Mouse (Mus musculus) hindbrain, embryonic 13.5 days (tissue): Measurements from ENCODE around the gene Inppl1. TPM values are rescaled to one million over a fixed set of nuclear protein-coding genes. Genes with fewer than 3 reads are reported as not detected.

Source experiments
- ATAC-seq: fragments of 200-750 bp; cut with Nextera tagmentation; 2 replicates; pipeline ENCODE4 v1.8.0; 2017; ENCODE audit warnings: moderate TSS enrichment; ENCODE audit not compliant: low FRiP score
- H3K27ac ChIP-seq: fragments of 300-500 bp; sonication (generic); 2 replicates; pipeline ENCODE4 v1.5.1; 2015; ENCODE audit warnings: inconsistent platforms, mild to moderate bottlenecking, moderate library complexity
- H3K27me3 ChIP-seq: fragments of 300-500 bp; sonication (generic); 2 replicates; pipeline ENCODE4 v1.6.1; 2015; ENCODE audit warnings: mild to moderate bottlenecking, inconsistent platforms
- H3K36me3 ChIP-seq: fragments of 300-500 bp; sonication (generic); 2 replicates; pipeline ENCODE4 v1.6.1; 2015; ENCODE audit warnings: mild to moderate bottlenecking, inconsistent platforms
- H3K4me1 ChIP-seq: fragments of 300-500 bp; sonication (generic); replicated peaks from 2 replicates; pipeline ENCODE4 v1.6.1; 2015; ENCODE audit warnings: inconsistent platforms
- H3K4me2 ChIP-seq: fragments of 300-500 bp; sonication (generic); 2 replicates; pipeline ENCODE4 v1.6.1; 2015; ENCODE audit warnings: inconsistent platforms, mild to moderate bottlenecking, moderate library complexity
- H3K4me3 ChIP-seq: fragments of 300-500 bp; sonication (generic); 2 replicates; pipeline ENCODE4 v1.5.1; 2015; ENCODE audit warnings: mild to moderate bottlenecking, inconsistent platforms
- H3K9ac ChIP-seq: fragments of 300-500 bp; sonication (generic); 2 replicates; pipeline ENCODE4 v1.6.1; 2015; ENCODE audit warnings: mild to moderate bottlenecking, inconsistent platforms
- H3K9me3 ChIP-seq: fragments of 300-500 bp; sonication (generic); 2 replicates; pipeline ENCODE4 v1.6.1; 2016; ENCODE audit warnings: inconsistent platforms
- WGBS: fragments of 180-500 bp; shearing (Covaris S2); methylation state at CpG from one replicate; pipeline ENCODE4 v1.1.7; 2015; 5-methylcytosine and 5-hydroxymethylcytosine counted together
- polyA plus RNA-seq: library from polyadenylated mRNA; unstranded; fragments of >200 nt; fragmentation: Nextera tagmentation; extraction: Ambion mirVana; gene quantifications from 2 replicates; pipeline ENCODE4 v1.2.1, GENCODE M21; 2015

Gene Inppl1
- polyA plus RNA-seq, 1 experiment from 2014 or later, result 12.7 TPM

DNA sequence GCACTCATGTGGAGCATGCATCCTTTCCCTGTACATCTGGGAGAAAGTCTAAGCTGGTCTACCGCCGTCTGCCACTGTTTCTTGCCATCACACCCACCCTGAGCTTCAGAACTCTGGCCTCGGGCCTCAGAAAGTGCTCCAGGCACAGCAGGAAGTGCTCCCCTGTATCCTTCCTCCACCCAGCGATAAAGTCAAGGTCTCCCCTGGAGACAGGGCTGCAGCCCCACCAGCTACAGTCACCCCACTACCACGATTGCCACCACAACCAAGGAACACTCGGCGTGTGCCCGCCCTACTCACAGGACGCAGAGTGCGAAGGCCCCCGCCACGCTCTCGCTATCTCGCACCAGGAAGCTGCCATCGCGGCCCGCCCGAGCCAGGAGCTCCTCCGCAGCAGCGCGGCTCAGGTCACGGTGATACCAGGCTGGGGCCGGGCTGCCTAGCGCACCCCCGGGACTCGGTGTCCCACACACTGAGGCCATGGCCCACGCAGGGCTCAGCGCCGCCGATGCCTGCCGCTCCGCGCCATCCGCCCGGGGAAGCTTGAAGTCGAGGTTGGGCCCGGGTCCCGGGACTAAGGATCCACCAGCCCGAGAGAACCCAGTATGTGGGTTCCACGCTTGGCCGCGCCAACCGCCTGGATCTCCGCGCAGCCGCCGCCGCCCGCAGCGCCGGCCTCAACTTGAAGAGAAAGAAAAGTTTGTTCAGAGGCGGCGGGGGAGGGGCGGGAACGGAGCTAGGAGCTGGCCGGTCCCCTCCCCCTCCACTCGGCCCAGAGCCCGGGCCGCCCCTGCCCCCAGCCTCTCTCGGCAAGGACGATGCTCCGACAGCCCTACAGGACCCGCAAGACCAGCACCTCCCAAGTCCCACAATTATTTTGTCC, 1.5 kb downstream of the Inppl1 start:
- peak; percentile 52 for ATAC-seq
- Histone ChIP-seq H3K27me3 (peaks cover 20% of the 10 kb centered on the region; the same call in 1 of the 2 replicates), H3K4me3 (peak overlapping the region; percentile 64), H3K9ac (peak overlapping the region; percentile 85), H3K4me2 (peak overlapping the region; percentile 96), H3K27ac (peak overlapping the region; percentile 89), H3K4me1 (peaks cover 47% of the 10 kb centered on the region), H3K9me3 (no peaks in the 10 kb centered on the region), H3K36me3 (peaks cover 10% of the 10 kb centered on the region)
- 1% methylated on average over 63 of the region's 63 CpGs for WGBS

- Histone ChIP-seq H3K9ac (peak overlapping the region; percentile 85; the same call in 1 of the 2 replicates), H3K36me3 (peaks cover 20% of the 10 kb centered on the region), H3K4me3 (peak overlapping the region; percentile 64), H3K4me1 (peaks cover 47% of the 10 kb centered on the region), H3K27me3 (peaks cover 20% of the 10 kb centered on the region; the same call in 1 of the 2 replicates), H3K4me2 (peak overlapping the region; percentile 96), H3K27ac (peak overlapping the region; percentile 89; the same call in 1 of the 2 replicates), H3K9me3 (no peaks in the 10 kb centered on the region)
- WGBS, result 45% methylated on average over 5 of the region's 5 CpGs
- no peak for ATAC-seq
Measured at GRCm38 (mm10) chr7:101835457-101836109, 2.4 kb downstream of the Inppl1 start.

DNA sequence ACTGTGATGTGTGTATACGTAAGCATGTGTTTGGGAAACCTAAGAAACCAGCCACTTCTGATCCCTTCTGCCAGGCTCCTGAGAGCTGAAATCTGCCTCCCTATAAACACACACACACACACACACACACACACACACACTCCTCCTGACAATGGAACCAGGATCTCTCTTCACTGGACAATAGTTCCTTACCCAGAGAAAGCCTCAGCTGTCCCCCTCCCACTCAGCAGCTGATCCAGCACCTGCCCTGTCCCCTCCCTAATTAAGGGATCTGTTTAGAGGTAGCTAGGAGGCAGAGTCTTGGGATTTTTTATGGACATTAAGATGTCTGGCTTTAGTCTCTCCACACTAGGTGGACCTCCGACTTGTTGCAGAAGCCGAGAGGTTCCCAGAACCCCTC, 3.1 kb downstream of the Inppl1 start:
- Histone ChIP-seq H3K36me3 (peaks cover 26% of the 10 kb centered on the region), H3K4me1 (peaks cover 47% of the 10 kb centered on the region), H3K9me3 (no peaks in the 10 kb centered on the region), H3K9ac (no peak overlapping the region), H3K27ac (no peak overlapping the region), H3K27me3 (peaks cover 20% of the 10 kb centered on the region; the same call in 1 of the 2 replicates), H3K4me2 (peak overlapping the region; percentile 96; the same call in 1 of the 2 replicates), H3K4me3 (no peak overlapping the region)
- 62% methylated on average over 3 of the region's 3 CpGs for WGBS
- ATAC-seq, result no peak

GRCm38 (mm10) chr7:101833916-101834584, 4.0 kb downstream of the Inppl1 start:
- Histone ChIP-seq H3K4me3 (no peak overlapping the region), H3K4me2 (no peak overlapping the region), H3K27me3 (peaks cover 19% of the 10 kb centered on the region; the same call in 1 of the 2 replicates), H3K27ac (no peak overlapping the region), H3K4me1 (peaks cover 47% of the 10 kb centered on the region), H3K9ac (peak overlapping the region; percentile 30; the same call in 1 of the 2 replicates), H3K36me3 (peaks cover 34% of the 10 kb centered on the region), H3K9me3 (no peaks in the 10 kb centered on the region)
- WGBS, result 52% methylated on average over 3 of the region's 3 CpGs
- ATAC-seq, result no peak

DNA sequence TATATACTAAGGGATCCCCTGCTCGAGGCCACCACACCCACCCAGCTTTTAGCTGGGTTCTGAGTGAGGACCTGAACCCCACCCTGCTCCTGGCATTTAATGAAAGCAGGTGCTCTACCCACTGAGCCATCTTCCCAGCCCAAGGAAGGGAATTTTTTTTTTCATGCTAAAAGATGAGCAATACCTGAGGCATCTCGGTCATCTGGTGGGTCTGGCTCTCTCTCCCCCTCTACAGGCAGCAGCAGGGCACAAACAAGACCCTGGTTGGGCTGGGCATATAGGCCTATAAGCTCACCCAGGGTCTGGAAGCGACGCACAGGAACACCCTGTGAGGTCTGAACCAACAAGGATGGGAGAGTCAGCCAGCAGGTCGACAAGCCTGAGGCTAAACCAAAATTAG, 4.7 kb downstream of the Inppl1 start:
- Histone ChIP-seq H3K4me3 (no peak overlapping the region), H3K27ac (no peak overlapping the region), H3K27me3 (peaks cover 13% of the 10 kb centered on the region; the same call in 1 of the 2 replicates), H3K36me3 (peaks cover 41% of the 10 kb centered on the region), H3K4me2 (no peak overlapping the region), H3K9ac (no peak overlapping the region), H3K9me3 (no peaks in the 10 kb centered on the region), H3K4me1 (peaks cover 44% of the 10 kb centered on the region)
- no peak for ATAC-seq
- 70% methylated on average over 5 of the region's 5 CpGs for WGBS

- ATAC-seq, result no peak
- no peak overlapping the region for H3K4me3 ChIP-seq
- 96% methylated on average over 4 of the region's 4 CpGs for WGBS
- H3K4me1 ChIP-seq, result peaks cover 39% of the 10 kb centered on the region
- no peaks in the 10 kb centered on the region for H3K9me3 ChIP-seq
- H3K9ac ChIP-seq, result no peak overlapping the region
- H3K27me3 ChIP-seq, result peaks cover 9% of the 10 kb centered on the region; the same call in 1 of the 2 replicates
- no peak overlapping the region for H3K4me2 ChIP-seq
- peaks cover 51% of the 10 kb centered on the region for H3K36me3 ChIP-seq
- H3K27ac ChIP-seq, result no peak overlapping the region
Measured at GRCm38 (mm10) chr7:101832372-101832771, 5.7 kb downstream of the Inppl1 start.

- no peak for ATAC-seq
- H3K4me3 ChIP-seq, result no peak overlapping the region
- H3K4me2 ChIP-seq, result no peak overlapping the region
- H3K9me3 ChIP-seq, result no peaks in the 10 kb centered on the region
- WGBS, result 94% methylated on average over 8 of the region's 8 CpGs
- H3K4me1 ChIP-seq, result peaks cover 30% of the 10 kb centered on the region
- H3K27ac ChIP-seq, result no peak overlapping the region
- H3K9ac ChIP-seq, result no peak overlapping the region
- H3K36me3 ChIP-seq, result peaks cover 59% of the 10 kb centered on the region
- H3K27me3 ChIP-seq, result peaks cover under 1% of the 10 kb centered on the region; the same call in 1 of the 2 replicates
Measured at GRCm38 (mm10) chr7:101831437-101831836, 6.6 kb downstream of the Inppl1 start.

GRCm38 (mm10) chr7:101830373-101830772, 7.7 kb downstream of the Inppl1 start:
- Histone ChIP-seq H3K36me3 (peaks cover 68% of the 10 kb centered on the region), H3K4me2 (no peak overlapping the region)
- WGBS, result 94% methylated on average over 3 of the region's 3 CpGs

DNA sequence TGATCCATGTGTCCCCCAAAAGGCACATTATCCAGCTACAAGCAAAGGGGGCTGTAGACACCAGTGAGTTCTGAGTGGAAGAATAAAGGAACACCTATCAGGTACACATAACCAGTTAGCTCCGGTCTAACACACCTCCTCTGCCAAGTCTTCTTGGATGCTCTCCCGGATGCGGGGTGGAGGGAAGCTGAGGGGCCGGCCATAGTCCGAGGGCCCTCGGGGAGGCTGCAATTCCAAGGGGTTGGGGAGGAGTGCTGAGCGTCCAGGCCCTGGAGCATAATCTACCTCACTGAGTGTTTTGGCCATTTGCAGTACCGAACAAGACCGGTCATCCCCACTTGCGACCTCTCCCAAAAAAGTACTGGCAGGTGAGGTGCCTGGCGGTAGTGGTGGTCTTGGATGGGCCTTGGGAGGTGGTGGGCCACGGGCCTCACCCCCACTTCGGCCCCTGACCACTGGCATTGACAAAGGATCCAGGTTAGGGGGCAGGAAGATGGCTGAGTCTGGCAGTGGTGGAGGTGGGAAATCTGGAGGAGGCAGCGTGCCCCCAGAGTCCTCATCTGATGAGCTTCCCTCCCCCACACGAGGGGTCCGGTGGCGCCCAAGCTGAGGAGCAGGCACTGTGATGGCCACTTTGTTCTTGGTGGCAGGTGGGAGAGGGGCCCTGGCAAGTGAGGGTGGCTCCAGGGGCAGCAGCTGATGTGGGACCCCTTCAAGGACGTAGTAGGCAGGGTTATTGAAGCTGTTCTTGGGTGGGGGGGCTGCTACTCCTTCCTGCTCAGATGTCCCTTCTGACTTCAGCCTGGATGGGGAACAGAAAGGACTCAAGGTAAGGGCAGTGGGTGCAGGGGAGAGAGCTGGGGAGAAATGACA, 14.0 kb downstream of the Inppl1 start:
- no peak overlapping the region for H3K27ac ChIP-seq
- 90% methylated on average over 18 of the region's 18 CpGs for WGBS
- no peaks in the 10 kb centered on the region for H3K9me3 ChIP-seq
- ATAC-seq, result peak; percentile 15; the same call in 1 of the 2 replicates
- peaks cover 22% of the 10 kb centered on the region for H3K4me1 ChIP-seq
- H3K36me3 ChIP-seq, result peaks cover 42% of the 10 kb centered on the region
- no peak overlapping the region for H3K4me2 ChIP-seq
- no peak overlapping the region for H3K4me3 ChIP-seq
- no peak overlapping the region for H3K9ac ChIP-seq
- H3K27me3 ChIP-seq, result peaks cover 55% of the 10 kb centered on the region

More at GRCm38 (mm10) chr7:101830373-101830772, 7.7 kb downstream of the Inppl1 start:
- no peak for ATAC-seq
- Histone ChIP-seq H3K27me3 (no peaks in the 10 kb centered on the region), H3K4me3 (no peak overlapping the region), H3K9me3 (no peaks in the 10 kb centered on the region), H3K4me1 (peaks cover 20% of the 10 kb centered on the region), H3K9ac (no peak overlapping the region), H3K27ac (no peak overlapping the region)

- WGBS, result 33% methylated on average over 31 of the region's 32 CpGs
- Histone ChIP-seq H3K27ac (no peak overlapping the region), H3K36me3 (peaks cover 33% of the 10 kb centered on the region), H3K27me3 (peaks cover 64% of the 10 kb centered on the region), H3K4me2 (0 out of 2 replicates have a peak overlapping the region, but pooled peaks have one; percentile 1), H3K4me3 (no peak overlapping the region), H3K4me1 (peaks cover 27% of the 10 kb centered on the region), H3K9me3 (no peaks in the 10 kb centered on the region), H3K9ac (no peak overlapping the region)
- peak; percentile 22; the same call in 1 of the 2 replicates for ATAC-seq
Measured at GRCm38 (mm10) chr7:101822836-101823757, 14.9 kb downstream of the Inppl1 start.
